Mouse (Mus musculus) MEL (cell line): ENCODE measurements at regions not wholly inside any gene's neighbourhood (a gene's known extent, or its start where the extent isn't known, plus 50 kb on each side); places are given as distances from the start of the nearest gene placed in this dataset.

Experiments used
- DNase-seq: peaks from one replicate; pipeline ENCODE4 v3.0.0; 2011; ENCODE audit warnings: low read depth, low spot score
- H3K27ac ChIP-seq: 2 replicates; pipeline ENCODE4 v1.5.1; 2012; ENCODE audit warnings: low read depth, mild to moderate bottlenecking, control low read depth, low read length, moderate library complexity; ENCODE audit not compliant: control insufficient read depth
- H3K27me3 ChIP-seq, 2 experiments: fragments of 150-350 bp in 1 of 2; sonication (generic) in 1 of 2; 2 replicates each; pipeline ENCODE4 v1.6.1; 2012; ENCODE audit warnings: low read length in 2 of 2, mild to moderate bottlenecking in 2 of 2, improper control_type of control experiment in 1 of 2, moderate library complexity in 1 of 2; ENCODE audit not compliant: insufficient read depth in 2 of 2, control insufficient read depth in 1 of 2
- H3K36me3 ChIP-seq, 2 experiments: 2 replicates each; pipeline ENCODE4 v1.6.1; 2012 to 2014; ENCODE audit warnings: low read length in 2 of 2, improper control_type of control experiment in 1 of 2, inconsistent platforms in 1 of 2, mild to moderate bottlenecking in 1 of 2; ENCODE audit not compliant: insufficient read depth in 2 of 2, control insufficient read depth in 1 of 2
- H3K4me1 ChIP-seq, 2 experiments: fragments of 150-350 bp in 1 of 2; sonication (generic) in 1 of 2; 2 replicates each; pipeline ENCODE4 v1.6.1; 2012; ENCODE audit warnings: low read length in 2 of 2, improper control_type of control experiment in 1 of 2, mild to moderate bottlenecking in 1 of 2; ENCODE audit not compliant: insufficient read depth in 2 of 2, control insufficient read depth in 1 of 2
- H3K4me3 ChIP-seq, 2 experiments: fragments of 150-350 bp in 1 of 2; sonication (generic) in 1 of 2; 2 replicates each; pipeline ENCODE4 v1.5.1; 2012; ENCODE audit warnings: low read depth in 2 of 2, low read length in 2 of 2, mild to moderate bottlenecking in 2 of 2, moderate library complexity in 2 of 2, control low read depth in 1 of 2, improper control_type of control experiment in 1 of 2; ENCODE audit not compliant: control insufficient read depth in 1 of 2, insufficient read depth in 1 of 2
- H3K79me2 ChIP-seq: 2 replicates; pipeline ENCODE4 v1.6.1; 2012; ENCODE audit warnings: mild to moderate bottlenecking, low read length, moderate library complexity; ENCODE audit not compliant: control insufficient read depth, poor library complexity, insufficient read depth
- H3K9ac ChIP-seq: 2 replicates; pipeline ENCODE4 v1.6.1; 2012; ENCODE audit warnings: low read depth, mild to moderate bottlenecking, control low read depth, low read length, moderate library complexity; ENCODE audit not compliant: control insufficient read depth, poor library complexity, severe bottlenecking
- H3K9me3 ChIP-seq: fragments of 150-350 bp; sonication (generic); replicated peaks from 2 replicates; pipeline ENCODE4 v1.6.1; 2012; ENCODE audit warnings: mild to moderate bottlenecking, low read length, improper control_type of control experiment, moderate library complexity; ENCODE audit not compliant: insufficient read depth
- BHLHE40 ChIP-seq: IDR thresholded peaks from 2 replicates; pipeline ENCODE4 v1.6.1; 2012; ENCODE audit warnings: low read depth, mild to moderate bottlenecking, inconsistent platforms, low read length, improper control_type of control experiment, borderline replicate concordance
- E2F4 ChIP-seq: IDR thresholded peaks from 2 replicates; pipeline ENCODE4 v1.6.1; 2011; ENCODE audit warnings: low read depth, low read length, improper control_type of control experiment, borderline replicate concordance
- ELF1 ChIP-seq: IDR thresholded peaks from 2 replicates; pipeline ENCODE4 v1.6.1; 2014; ENCODE audit warnings: low read depth, mild to moderate bottlenecking, inconsistent platforms, low read length, improper control_type of control experiment, moderate library complexity
- EP300 ChIP-seq, 2 experiments: IDR thresholded peaks; 2 replicates each; pipeline ENCODE4 v1.6.1; 2011; ENCODE audit warnings: improper control_type of control experiment in 2 of 2, low read length in 2 of 2, low read depth in 1 of 2, mild to moderate bottlenecking in 1 of 2
- ETS1 ChIP-seq: IDR thresholded peaks from 2 replicates; pipeline ENCODE4 v1.6.1; 2012; ENCODE audit warnings: low read depth, mild to moderate bottlenecking, inconsistent platforms, low read length, improper control_type of control experiment, moderate library complexity
- GATA1 ChIP-seq: IDR thresholded peaks from 2 replicates; pipeline ENCODE4 v1.6.1; 2011; ENCODE audit warnings: low read depth, low read length, improper control_type of control experiment
- KAT2A ChIP-seq: conservative IDR thresholded peaks from 2 replicates; pipeline ENCODE4 v1.6.1; 2012; ENCODE audit warnings: low read depth, low read length, improper control_type of control experiment, inconsistent platforms
- MAFK ChIP-seq: IDR thresholded peaks from 2 replicates; pipeline ENCODE4 v1.6.1; 2011; ENCODE audit warnings: low read depth, mild to moderate bottlenecking, low read length, improper control_type of control experiment, borderline replicate concordance
- MAZ ChIP-seq: IDR thresholded peaks from 2 replicates; pipeline ENCODE4 v1.6.1; 2012; ENCODE audit warnings: low read depth, mild to moderate bottlenecking, inconsistent platforms, low read length, improper control_type of control experiment
- MEF2A ChIP-seq: IDR thresholded peaks from 2 replicates; pipeline ENCODE4 v1.6.1; 2014; ENCODE audit warnings: low read depth, mild to moderate bottlenecking, inconsistent platforms, low read length, improper control_type of control experiment; ENCODE audit not compliant: poor library complexity, insufficient replicate concordance, severe bottlenecking; ENCODE audit errors: extremely low read depth
- MYB ChIP-seq: IDR thresholded peaks from 2 replicates; pipeline ENCODE4 v1.6.1; 2011; ENCODE audit warnings: mild to moderate bottlenecking, low read depth, low read length, improper control_type of control experiment
- NELFE ChIP-seq: IDR thresholded peaks from 2 replicates; pipeline ENCODE4 v1.6.1; 2011; ENCODE audit warnings: low read depth, low read length, improper control_type of control experiment
- POLR2A ChIP-seq, 2 experiments: IDR thresholded peaks; 2 replicates each; pipeline ENCODE4 v1.6.1; 2011 to 2012; ENCODE audit warnings: low read length in 2 of 2, mild to moderate bottlenecking in 2 of 2, control low read depth in 1 of 2, improper control_type of control experiment in 1 of 2, low read depth in 1 of 2, moderate library complexity in 1 of 2; ENCODE audit not compliant: control insufficient read depth in 1 of 2, insufficient read depth in 1 of 2, poor library complexity in 1 of 2
- POLR2AphosphoS2 ChIP-seq: IDR thresholded peaks from 2 replicates; pipeline ENCODE4 v1.6.1; 2011; ENCODE audit warnings: low read length, improper control_type of control experiment
- RAD21 ChIP-seq: IDR thresholded peaks from 2 replicates; pipeline ENCODE4 v1.6.1; 2011; ENCODE audit warnings: mild to moderate bottlenecking, low read depth, low read length, improper control_type of control experiment
- RCOR1 ChIP-seq: IDR thresholded peaks from 2 replicates; pipeline ENCODE4 v1.6.1; 2012; ENCODE audit warnings: low read depth, mild to moderate bottlenecking, inconsistent platforms, low read length, improper control_type of control experiment
- TBP ChIP-seq: IDR thresholded peaks from 2 replicates; pipeline ENCODE4 v1.8.0; 2011; ENCODE audit warnings: low read depth, low read length, improper control_type of control experiment
- TCF12 ChIP-seq: IDR thresholded peaks from 2 replicates; pipeline ENCODE4 v1.6.1; 2014; ENCODE audit warnings: low read depth, mild to moderate bottlenecking, inconsistent platforms, low read length, improper control_type of control experiment, moderate library complexity
- ZC3H11A ChIP-seq: IDR thresholded peaks from 2 replicates; pipeline ENCODE4 v1.6.1; 2012; ENCODE audit warnings: low read depth, mild to moderate bottlenecking, inconsistent platforms, low read length, improper control_type of control experiment
- ZKSCAN1 ChIP-seq: IDR thresholded peaks from 2 replicates; pipeline ENCODE4 v1.6.1; 2012; ENCODE audit warnings: low read depth, mild to moderate bottlenecking, inconsistent platforms, low read length, improper control_type of control experiment, moderate library complexity

DNA sequence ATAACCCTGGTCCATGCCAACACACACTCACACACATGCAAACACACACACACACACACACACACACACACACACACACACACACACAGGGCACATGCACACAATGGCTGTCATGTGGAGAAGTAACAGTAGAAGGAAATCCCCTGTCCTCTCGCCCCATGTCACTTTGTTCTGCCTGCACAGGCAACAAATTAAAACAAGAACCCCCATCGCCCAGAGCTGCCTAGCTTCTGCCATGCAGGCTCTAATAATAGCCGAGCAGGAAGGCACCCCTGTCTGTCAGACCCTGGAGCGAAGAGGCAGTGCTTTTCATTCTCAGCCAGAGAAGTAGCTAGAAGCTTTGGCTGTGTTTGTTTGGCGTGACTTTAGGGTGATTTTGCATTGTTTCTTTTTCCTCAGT is 70.9 kb downstream of the Gm4791 start:
- Histone ChIP-seq H3K9ac (no peak overlapping the region), H3K4me1 (no peaks in the 10 kb centered on the region), H3K79me2 (no peaks in the 10 kb centered on the region), H3K4me3 (no peak overlapping the region), H3K27ac (no peak overlapping the region), H3K36me3 (no peaks in the 10 kb centered on the region), H3K9me3 (no peaks in the 10 kb centered on the region), H3K27me3 (no peaks in the 10 kb centered on the region)
- no peak for DNase-seq
- no peak for TF ChIP-seq ZC3H11A
- no peak for TF ChIP-seq GATA1
- TF ChIP-seq NELFE, result no peak
- no peak for TF ChIP-seq BHLHE40
- TF ChIP-seq ELF1, result no peak
- TF ChIP-seq RAD21, result no peak
- no peak for TF ChIP-seq KAT2A
- TF ChIP-seq TCF12, result no peak
- TF ChIP-seq POLR2A (IDR thresholded peaks at IDR 0.05; ENCODE audit: control insufficient read depth in 1 of 2, insufficient read depth in 1 of 2, low read depth in 1 of 2, low read length in 2 of 2, poor library complexity in 1 of 2), result no peak

DNA sequence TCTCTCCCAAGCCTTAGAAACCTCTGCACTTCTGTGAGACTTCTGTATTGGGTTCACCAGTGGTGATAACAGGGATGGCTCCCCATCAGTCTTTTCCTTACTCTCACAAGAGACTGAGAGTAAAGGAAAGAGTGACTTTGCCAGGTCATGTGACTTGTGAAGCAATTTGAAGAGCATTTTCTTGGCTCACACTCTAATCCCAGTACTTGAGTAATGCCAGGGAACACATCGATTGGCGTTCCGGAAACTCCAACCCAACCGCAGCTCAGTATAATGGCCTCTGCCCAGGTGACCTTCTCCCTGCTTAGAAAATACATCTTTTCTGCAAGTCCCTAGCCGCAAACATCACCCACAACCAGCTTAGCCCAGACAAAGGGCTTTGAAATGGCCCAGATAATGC is 72.4 kb downstream of the Gm4791 start:
- Histone ChIP-seq H3K27me3 (no peaks in the 10 kb centered on the region), H3K36me3 (no peaks in the 10 kb centered on the region), H3K9ac (no peak overlapping the region), H3K27ac (no peak overlapping the region), H3K79me2 (no peaks in the 10 kb centered on the region), H3K4me3 (no peak overlapping the region), H3K9me3 (no peaks in the 10 kb centered on the region), H3K4me1 (no peaks in the 10 kb centered on the region)
- TF ChIP-seq TBP (no peak), POLR2AphosphoS2 (no peak), KAT2A (no peak), ZKSCAN1 (no peak), ETS1 (no peak), RCOR1 (no peak), EP300 (IDR thresholded peaks at IDR 0.05; ENCODE audit: low read depth in 1 of 2, low read length in 2 of 2) (no peak), MYB (no peak), E2F4 (no peak), MAFK (no peak), MAZ (no peak), BHLHE40 (no peak), MEF2A (no peak)
- no peak for DNase-seq
